Mouse (Mus musculus): ENCODE data around the gene Cs.

Cs gene

GRCm38 (mm10) chr10:128410560-128410845, 73.0 kb downstream of the Cs start:
- no peak for DNase-seq

- DNase-seq: peak; percentile 95
Measured at GRCm38 (mm10) chr10:128411211-128412054, 73.9 kb downstream of the Cs start, which contains the start of the genes Nabp2 and Rnf41. TSS of gene Nabp2 (minus strand) at chr10:128411492. TSS of gene Rnf41 (plus strand) at chr10:128411657.

- peak; percentile 75 for DNase-seq
Measured at GRCm38 (mm10) chr10:128412055-128412381, 74.5 kb downstream of the Cs start.
